Mouse (Mus musculus) cerebellum, adult 11-12 months (tissue): ENCODE data around the gene Fbxl8.

Experiments
- DNase-seq: peaks from one replicate; pipeline ENCODE4 v3.0.0; 2022

The Fbxl8 gene

DNA sequence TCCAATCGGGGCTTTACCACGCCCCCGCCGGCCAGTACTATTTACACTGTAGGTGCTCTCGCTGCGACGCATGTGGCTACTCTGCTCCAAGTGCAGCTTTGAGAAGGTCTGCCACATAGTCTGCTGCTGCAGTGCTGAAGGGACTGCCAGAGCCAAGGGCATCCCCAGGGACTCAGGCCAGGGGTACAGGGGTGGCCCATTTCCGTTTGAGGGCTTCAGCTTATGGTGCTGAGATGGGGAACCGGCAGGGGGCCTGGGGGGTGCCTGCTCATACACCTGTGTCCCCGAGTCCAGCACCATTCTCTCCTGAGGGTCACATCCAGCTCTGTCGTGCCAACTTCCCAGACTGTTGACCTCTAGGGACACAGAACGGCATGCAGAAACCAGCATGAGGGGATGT is 21.1 kb downstream of the Fbxl8 start:
- DNase-seq: peak; percentile 61

- no peak for DNase-seq
Observed at GRCm38 (mm10) chr8:105286907-105287306, 22.5 kb downstream of the Fbxl8 start.

- no peak for DNase-seq
Observed at GRCm38 (mm10) chr8:105288231-105288630, 23.8 kb downstream of the Fbxl8 start.

DNA sequence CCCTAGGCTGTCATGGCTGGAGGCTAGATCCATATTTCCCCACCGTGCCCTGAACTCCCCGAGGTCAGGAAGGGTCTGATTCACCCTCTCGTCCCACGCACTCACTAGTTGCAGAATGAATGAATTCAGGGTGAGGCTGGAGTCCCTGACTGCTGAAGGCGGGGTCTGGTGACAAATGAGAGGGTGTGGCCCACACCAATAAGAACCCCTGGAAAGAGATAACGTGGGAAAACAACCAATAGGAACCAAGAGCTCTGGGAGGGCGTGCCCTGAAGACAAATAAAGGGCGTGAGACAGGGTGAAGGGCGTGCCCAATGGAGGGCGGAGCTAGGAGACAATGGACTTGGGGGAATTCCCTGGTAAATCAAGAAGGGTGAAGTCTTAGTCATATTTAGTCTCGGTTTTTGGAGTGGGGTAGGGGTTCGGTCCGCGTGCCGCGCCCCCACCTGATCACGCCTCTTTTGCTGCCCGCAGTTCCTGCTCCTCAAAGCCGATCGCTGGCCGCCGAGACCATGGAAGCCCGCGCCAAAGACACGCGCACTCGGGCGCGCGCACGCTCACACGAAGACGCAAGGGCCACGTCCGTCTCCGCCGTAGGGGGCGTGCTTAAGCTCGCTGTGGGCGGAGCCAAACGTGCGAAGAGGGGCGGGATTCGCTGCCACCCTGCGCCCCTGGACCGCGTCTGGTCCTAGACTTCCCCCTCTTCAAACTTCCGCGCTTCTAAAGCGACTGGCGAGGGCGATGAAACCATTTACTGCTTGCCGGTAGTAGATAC is 24.7 kb downstream of the Fbxl8 start:
- peak; percentile 97 for DNase-seq

DNA sequence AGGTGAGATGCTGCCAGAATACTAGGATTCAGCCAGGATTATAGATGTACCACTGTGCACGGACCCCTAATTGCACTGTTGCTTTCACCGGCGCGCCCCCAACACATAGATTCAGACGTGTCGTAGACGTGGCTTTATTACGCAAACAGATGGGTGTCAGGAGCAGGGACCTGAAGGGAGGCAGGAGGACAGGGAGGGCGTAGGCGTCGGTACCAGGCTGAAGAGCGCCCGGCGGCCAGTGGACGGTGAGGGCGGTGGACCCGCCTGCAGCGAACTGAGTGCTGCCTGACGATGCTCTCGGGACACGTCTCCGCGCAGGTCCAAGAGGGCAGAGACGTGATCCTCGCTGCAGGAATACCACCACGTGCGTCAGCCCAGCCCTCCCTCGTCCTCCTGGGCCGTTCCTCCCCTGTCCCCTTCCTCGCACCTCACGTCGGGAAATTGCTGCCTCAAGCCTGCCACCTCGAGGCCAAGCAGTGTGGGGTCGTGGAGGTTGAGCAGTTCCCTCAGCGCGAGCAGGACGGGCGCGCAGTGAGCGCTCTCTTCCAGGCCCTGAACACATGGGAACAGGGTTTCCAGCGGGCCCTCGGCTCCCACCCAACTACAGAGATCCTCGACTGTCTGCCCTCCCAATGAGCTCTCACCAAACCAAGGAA is 25.5 kb downstream of the Fbxl8 start, which contains the start of gene 4931428F04Rik:
TSS of gene 4931428F04Rik (minus strand) at position 60 of the 656 bp plus-strand sequence.
- DNase-seq: peak; percentile 86

DNA sequence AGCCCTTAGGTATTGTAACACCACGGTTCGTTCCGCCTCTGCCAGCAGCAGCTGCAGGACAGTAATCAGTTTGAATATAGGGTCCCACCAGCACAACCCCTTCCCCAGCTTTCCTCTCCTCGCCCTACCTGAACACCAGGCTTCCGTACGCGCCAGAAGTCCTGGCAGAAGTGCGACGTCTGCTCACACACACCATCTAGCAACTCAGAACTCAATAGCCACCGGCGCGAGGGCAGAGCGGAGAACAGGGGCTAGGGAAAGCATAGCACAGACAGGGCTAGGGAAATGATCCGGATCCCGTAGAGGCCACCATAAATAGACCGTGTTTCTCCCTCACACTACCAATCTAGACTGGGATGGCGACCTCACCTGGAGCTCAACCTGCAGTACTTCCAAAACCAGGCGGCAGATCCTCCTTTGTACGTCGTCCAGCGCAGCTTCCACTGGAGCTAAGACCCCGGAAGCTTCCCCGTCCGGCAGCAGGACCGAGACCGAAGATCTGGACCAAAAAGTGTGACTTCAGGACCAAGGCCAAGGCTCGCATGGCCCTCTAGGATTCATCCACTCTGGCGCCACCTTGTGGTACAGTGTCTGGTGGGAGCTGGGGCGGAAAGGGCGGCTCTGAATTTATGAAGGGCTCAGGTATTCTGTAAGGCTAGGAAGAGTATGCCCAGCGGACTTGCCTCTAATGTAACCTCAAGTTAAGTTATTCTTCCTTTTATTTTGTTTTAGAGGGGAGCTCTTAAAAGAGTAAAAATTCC is 26.3 kb downstream of the Fbxl8 start:
- peak; percentile 86 for DNase-seq

GRCm38 (mm10) chr8:105291364-105291763 is 26.9 kb downstream of the Fbxl8 start:
- peak; percentile 65 for DNase-seq

GRCm38 (mm10) chr8:105291802-105292201 is 27.4 kb downstream of the Fbxl8 start:
- peak; percentile 56 for DNase-seq

DNA sequence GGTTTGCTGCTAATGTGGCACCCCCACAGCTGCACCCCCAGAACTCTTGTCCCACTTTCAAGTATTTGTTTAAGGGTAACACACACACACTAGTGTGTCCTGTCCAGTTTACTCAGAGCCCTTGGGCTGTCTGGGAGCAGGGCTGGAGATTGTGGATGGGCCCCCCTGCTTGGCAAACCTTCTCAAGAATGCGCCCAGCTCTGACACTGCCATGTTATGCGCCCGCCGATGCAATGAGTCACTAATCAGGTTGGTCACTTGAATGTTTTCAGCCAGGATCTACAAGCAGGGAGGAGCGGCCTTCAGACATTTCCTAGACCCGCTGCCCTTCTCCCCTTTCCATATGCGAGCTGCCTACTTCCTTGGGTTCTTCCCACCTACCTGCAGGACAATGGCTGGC is 28.0 kb downstream of the Fbxl8 start:
- DNase-seq: no peak

DNA sequence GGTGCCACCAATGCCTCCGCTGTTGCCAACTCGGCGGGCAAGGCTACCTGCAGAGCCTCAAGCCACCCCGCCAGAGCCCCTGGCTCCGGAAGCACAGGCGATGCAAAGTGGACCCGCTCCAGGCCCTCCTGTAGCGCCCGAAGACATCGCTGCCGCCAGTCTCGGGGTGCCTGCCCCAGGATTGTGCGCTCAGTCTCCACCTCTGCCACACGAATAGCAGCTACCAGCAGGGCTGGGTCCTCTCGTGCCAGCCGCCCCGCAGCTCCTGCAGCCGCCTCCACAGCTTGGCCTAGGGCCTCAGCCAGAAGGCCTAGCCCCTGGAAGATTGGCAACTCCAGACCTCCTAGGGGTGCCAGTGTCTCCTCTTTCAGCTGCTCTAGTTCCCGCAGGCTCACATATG is 29.0 kb downstream of the Fbxl8 start:
- peak; percentile 92 for DNase-seq

GRCm38 (mm10) chr8:105294776-105295175 is 30.3 kb downstream of the Fbxl8 start:
- DNase-seq: peak; percentile 55

DNA sequence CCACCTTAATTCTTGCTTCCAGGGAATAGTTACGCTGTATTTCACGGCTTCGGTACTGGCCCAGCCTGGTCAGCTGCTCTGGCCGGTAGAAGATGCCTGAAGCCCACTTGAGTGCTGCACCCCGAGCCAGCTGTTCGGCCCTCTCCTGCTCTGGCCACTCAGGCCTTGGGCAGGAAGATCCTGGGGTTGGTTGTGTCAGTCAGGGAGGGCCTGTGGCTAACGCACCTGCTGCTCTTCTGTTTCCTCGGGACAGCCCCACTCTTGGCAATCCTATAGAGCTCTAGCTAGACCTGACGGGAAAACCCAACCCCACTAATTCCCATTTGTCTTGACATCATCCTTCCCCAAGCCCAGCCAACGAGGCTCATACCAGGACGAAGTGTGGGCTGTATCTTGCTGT is 30.8 kb downstream of the Fbxl8 start:
- DNase-seq: no peak

DNA sequence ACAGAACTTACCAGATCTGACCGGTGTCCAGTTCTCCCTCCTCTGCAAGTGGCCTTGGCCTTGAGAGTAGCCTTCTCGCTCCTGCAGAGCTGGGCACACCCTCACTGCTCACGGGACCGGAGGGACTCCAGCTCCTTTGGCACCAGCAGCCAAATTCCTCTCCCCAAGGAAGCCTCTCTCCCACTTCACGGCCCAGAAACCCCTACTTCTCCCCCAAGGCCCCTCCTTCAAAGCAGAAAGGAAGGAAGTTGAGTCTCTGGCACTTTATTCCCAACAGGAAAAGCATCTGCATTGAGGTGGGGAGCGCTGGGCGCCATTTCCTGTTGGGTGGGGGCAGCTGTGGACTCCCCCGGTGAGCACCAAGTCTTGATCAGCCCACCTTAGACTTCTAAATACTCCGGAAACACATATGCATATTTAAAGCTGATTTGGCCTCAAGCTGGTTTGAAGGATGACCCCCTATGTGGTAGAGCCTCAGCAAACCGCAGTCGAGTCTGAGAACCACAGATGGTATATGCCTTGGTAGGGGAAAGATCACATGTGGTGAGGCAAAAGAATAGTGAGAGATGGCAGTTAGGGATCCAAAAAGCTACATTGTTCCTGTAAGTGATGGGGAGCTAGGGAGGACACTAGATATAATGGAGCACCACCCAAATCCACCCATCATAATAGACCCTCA is 31.6 kb downstream of the Fbxl8 start, which contains the start of gene Exoc3l:
TSS of gene Exoc3l (minus strand) at position 207 of the 679 bp plus-strand sequence.
- peak; percentile 40 for DNase-seq

GRCm38 (mm10) chr8:105297511-105298192 is 33.2 kb downstream of the Fbxl8 start, which contains the start of gene E2f4:
Gene E2f4 (plus strand): TSS chr8:105297663.
- peak; percentile 90 for DNase-seq

DNA sequence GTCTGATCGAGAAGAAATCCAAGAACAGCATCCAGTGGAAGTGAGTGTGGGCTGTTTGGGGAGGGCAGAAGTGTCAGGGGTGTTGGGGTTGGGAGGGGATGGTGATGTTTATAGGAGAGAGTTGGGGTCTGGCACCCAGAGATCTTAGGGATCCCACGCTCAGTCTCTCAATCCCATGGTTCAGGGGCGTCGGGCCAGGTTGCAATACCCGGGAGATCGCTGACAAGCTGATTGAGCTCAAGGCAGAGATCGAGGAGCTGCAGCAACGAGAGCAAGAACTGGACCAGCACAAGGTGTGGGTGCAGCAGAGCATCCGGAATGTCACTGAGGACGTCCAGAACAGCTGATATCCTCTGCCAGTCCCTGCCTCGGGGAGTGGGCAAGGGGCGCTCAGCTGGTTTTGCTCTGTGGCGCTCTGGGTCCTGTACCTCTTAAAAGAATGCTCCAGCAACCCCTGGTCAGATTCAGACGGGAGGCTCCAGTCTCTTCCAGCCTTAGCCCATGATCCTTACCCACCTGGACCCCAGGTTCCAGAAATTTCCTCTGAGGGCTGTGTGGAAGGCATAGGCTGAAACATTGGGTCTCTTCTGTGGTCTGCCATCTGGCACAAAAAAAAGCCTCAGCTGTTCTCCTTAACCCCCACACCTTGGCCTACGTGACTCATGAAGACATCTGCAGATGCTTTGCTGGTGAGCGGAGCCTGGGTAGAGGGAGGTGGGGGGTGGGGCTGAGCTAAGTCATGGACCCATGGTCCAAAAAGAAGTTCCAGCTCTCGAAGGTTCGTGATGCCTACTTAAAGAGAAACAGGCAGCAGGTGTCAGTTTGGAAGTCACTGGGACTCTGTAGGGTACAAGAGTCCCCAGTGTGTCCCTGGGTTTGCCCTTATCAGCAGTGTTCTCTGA is 34.2 kb downstream of the Fbxl8 start:
- DNase-seq: peak; percentile 54

- no peak for DNase-seq
Observed at GRCm38 (mm10) chr8:105299962-105300361, 35.5 kb downstream of the Fbxl8 start.

DNA sequence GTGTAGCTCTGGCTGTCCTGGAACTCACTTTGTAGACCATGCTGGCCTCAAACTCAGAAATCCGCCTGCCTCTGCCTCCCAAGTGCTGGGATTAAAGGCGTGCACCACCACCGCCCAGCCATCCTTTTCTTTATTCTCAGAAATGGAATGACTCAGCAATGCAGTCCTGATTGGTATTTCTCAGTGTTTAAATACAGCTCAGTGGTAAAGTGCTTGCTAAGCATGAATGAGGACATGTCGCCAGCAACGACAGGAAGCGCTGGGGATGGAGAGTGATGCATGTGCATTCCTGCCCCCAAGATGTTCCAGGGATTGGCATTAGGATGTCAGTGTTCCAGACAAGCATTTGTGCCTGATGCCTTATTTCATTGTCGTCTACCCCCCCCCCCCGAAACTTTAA is 38.9 kb downstream of the Fbxl8 start:
- no peak for DNase-seq

DNA sequence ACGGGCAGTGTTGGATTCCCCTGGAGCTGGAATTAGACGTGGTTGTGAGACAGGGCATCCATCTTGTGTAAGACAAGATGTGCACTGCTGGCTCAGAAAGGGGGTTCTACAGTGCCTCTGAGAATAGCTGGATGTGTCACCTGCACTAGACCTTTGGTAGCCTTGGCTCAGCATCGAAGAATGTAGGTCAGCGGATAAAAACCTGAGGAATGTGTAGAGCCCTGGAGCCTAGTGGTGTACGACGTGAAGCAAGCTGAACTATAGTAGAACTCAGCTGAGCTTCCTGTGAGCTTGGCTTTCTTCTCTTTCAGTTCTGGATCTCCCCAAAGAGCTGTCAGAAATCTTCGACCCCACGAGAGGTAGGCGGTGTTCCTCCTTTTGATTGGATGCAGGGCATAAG is 39.4 kb downstream of the Fbxl8 start:
- no peak for DNase-seq

DNA sequence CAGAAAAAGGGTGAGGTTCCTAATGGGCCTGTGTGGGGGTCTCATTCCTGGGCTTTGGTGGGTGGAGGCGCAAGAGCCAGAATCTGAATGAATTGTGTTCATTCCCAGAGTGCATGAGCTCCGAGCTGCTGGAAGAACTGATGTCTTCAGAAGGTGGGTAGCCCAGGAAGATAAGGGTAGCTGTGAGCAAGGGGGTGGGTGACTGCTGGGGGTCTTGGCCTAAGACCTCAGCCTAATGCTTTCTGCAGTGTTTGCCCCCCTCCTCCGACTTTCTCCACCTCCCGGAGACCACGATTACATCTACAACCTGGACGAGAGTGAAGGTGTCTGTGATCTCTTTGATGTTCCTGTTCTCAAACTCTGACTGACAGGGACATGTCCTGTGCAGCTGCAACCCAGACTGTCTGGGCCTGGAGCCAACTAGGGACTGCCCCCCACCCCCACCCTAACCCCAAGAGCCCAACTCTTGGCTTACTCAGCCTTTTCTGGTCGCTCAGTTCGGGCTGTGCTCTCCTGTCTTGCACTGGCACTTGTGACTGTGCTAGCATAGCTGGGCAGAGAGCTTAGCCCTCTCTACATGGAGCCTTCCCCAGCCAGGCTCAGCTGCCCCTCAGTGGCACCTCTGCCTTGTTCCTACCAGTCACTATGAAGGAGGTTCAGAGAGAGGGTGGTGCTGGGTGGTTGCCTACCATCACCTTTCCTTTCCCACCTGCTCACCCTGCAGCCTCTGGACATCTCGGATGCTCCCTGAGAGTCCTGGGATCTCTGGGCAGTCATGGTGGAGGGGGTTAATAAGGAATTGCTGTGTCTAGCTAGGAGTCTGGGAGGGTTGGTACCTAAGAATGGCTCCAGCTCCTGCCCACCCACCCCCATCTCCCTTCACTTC is 40.1 kb downstream of the Fbxl8 start:
- DNase-seq: no peak
